Mouse (Mus musculus): ENCODE measurements around the gene Oas1e.

DNA sequence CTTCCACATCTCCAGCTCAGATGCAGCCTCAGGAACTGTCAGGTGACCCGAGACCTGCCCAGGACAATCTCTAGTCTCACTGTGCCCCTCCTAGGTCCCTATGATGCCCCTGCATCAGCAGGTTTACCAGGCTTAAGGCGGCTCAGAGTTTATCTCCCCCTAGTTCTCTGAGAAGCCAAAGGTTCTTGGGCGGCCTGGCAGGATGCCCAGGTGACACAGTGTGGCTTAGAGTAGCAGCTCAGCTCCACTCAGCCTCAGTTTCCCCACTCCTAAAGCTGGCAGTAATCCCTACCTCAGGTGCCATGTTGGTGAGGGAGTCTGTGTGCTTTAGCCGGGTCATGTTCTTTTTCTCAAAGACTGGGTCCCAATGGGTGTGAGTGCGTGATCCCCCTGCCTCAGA lies 18.5 kb downstream of the Oas1e start:
- TF ChIP-seq EP300 (optimal IDR thresholded peaks at IDR 0.05) (no peak), CTCF (IDR thresholded peaks at IDR 0.05; ENCODE audit: low read depth) (no peak)

Data from stomach, postnatal 0 days (tissue).